Mouse (Mus musculus) macrophage (primary cell): Measurements from ENCODE around the gene Glod5. TPM values are rescaled to one million over a fixed set of nuclear protein-coding genes. Genes with fewer than 3 reads are reported as not detected.

Experiments used
- polyA plus RNA-seq: library from polyadenylated mRNA; stranded (reverse); fragments of 250-400 nt; gene quantifications from 3 replicates; pipeline ENCODE4 v1.2.4, GENCODE M21; 2018; ENCODE audit warnings: inconsistent platforms

Gene Glod5
- polyA plus RNA-seq, 1 experiment from 2014 or later, result not detected

Other genes starting within 250 kb of the Glod5 start
- gene Gripap1, start 228.7 kb downstream of the Glod5 start, polyA plus RNA-seq, result 44.1 to 48.5 TPM (median 47.1 TPM) in 3 replicates
- 0.03 to 0.06 TPM (median 0.04 TPM) in 3 replicates for gene Kcnd1, start 196.2 kb downstream of the Glod5 start, polyA plus RNA-seq
- gene Otud5, start 177.1 kb downstream of the Glod5 start, polyA plus RNA-seq, result 38.8 to 69.0 TPM (median 61.3 TPM) in 3 replicates
- gene Pim2, start 140.2 kb downstream of the Glod5 start, polyA plus RNA-seq, result 1.5 to 2.0 TPM (median 1.6 TPM) in 3 replicates
- 10.3 to 26.7 TPM (median 19.8 TPM) in 3 replicates for gene Slc35a2, start 134.5 kb downstream of the Glod5 start, polyA plus RNA-seq
- 46.6 to 136 TPM (median 62.4 TPM) in 3 replicates for gene Pqbp1, start 119.2 kb downstream of the Glod5 start, polyA plus RNA-seq
- gene Timm17b, start 119.1 kb downstream of the Glod5 start, polyA plus RNA-seq, result 7.5 to 12.2 TPM (median 10.3 TPM) in 3 replicates
- gene Gm10491, start 110.7 kb downstream of the Glod5 start, polyA plus RNA-seq, result not detected in 3 replicates
- gene Gm10490, start 109.0 kb downstream of the Glod5 start, polyA plus RNA-seq, result not detected in 3 replicates
- not detected in 3 replicates for gene Pcsk1n, start 98.7 kb downstream of the Glod5 start, polyA plus RNA-seq
- not detected in 3 replicates for gene Eras, start 89.9 kb downstream of the Glod5 start, polyA plus RNA-seq
- 6.9 to 9.1 TPM (median 7.1 TPM) in 3 replicates for gene Hdac6, start 70.6 kb downstream of the Glod5 start, polyA plus RNA-seq
- gene Gata1, start 40.4 kb downstream of the Glod5 start, polyA plus RNA-seq, result 0.14 TPM in 1 of 3 replicates, not detected in the others
- 9.2 to 19.9 TPM (median 11.6 TPM) in 3 replicates for gene Suv39h1, start 56.3 kb upstream of the Glod5 start, polyA plus RNA-seq
- 81.5 to 139 TPM (median 109 TPM) in 3 replicates for gene Was, start 72.0 kb upstream of the Glod5 start, polyA plus RNA-seq
- 19.0 to 31.3 TPM (median 22.7 TPM) in 3 replicates for gene Wdr13, start 114.4 kb upstream of the Glod5 start, polyA plus RNA-seq
- gene Rbm3, start 127.4 kb upstream of the Glod5 start, polyA plus RNA-seq, result 335 to 573 TPM (median 513 TPM) in 3 replicates
- gene Tbc1d25, start 157.7 kb upstream of the Glod5 start, polyA plus RNA-seq, result 5.8 to 6.8 TPM (median 6.5 TPM) in 3 replicates
- 45.9 to 52.0 TPM (median 47.6 TPM) in 3 replicates for gene Ebp, start 175.0 kb upstream of the Glod5 start, polyA plus RNA-seq
- 0.90 to 1.2 TPM (median 0.98 TPM) in 3 replicates for gene Porcn, start 188.0 kb upstream of the Glod5 start, polyA plus RNA-seq
- gene Ftsj1, start 233.9 kb upstream of the Glod5 start, polyA plus RNA-seq, result 8.2 to 10.3 TPM (median 8.3 TPM) in 3 replicates